Mouse (Mus musculus): ENCODE measurements around the gene Tinf2. TPM values are rescaled to one million over a fixed set of nuclear protein-coding genes. Genes with fewer than 3 reads are reported as not detected.

Tinf2 gene
- polyA plus RNA-seq (2012; ENCODE audit: insufficient read depth, insufficient read length, missing spikeins): 8.2 and 9.2 TPM in 2 replicates

GRCm38 (mm10) chr14:55681160-55682117 lies at the start of gene Tinf2:
Gene Tinf2, minus strand, starts transcription at chr14:55681820.
- H3K4me1 ChIP-seq (ENCODE audit: control insufficient read depth, insufficient read depth, insufficient read length, low read length): no peaks in the 10 kb centered on the region
- peak within 1 kb of the TSS; percentile 76 for H3K27ac ChIP-seq (replicated peaks; ENCODE audit: low read depth, low read length)
- H3K4me3 ChIP-seq (ENCODE audit: insufficient read depth, low read depth, low read length): peak within 1 kb of the TSS; percentile 81

DNA sequence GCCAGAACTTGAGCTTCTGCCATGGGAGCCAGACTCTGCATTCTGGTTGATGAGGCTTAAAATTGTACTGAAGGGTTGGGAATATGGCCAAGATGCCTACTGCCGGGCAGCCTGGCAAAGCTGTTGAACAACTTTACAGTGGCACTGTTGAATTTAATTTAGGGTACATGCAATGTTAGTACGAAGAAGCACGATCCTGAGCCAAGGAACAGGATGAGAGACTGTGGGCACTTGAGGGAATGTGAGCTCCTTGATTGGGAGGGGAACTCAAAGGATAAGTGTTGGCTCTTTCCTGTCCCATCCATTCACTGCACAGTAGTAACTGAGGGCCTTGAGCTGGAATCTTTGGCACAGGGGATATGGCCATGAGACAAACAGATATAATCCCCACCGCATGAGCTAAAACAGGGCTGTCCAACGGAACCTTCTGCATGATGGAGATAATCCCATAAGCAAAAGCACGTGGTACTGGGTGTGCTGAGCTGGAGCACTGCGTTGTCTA lies 49.0 kb upstream of the Tinf2 start:
- Histone ChIP-seq H3K27ac (replicated peaks; ENCODE audit: low read depth, low read length) (no peak overlapping the region), H3K4me3 (ENCODE audit: insufficient read depth, low read depth, low read length) (no peak overlapping the region), H3K4me1 (ENCODE audit: control insufficient read depth, insufficient read depth, insufficient read length, low read length) (no peaks in the 10 kb centered on the region)

GRCm38 (mm10) chr14:55730116-55730515 lies 48.5 kb upstream of the Tinf2 start:
- H3K27ac ChIP-seq (replicated peaks; ENCODE audit: low read depth, low read length): no peak overlapping the region
- H3K4me3 ChIP-seq (ENCODE audit: insufficient read depth, low read depth, low read length): no peak overlapping the region
- H3K4me1 ChIP-seq (ENCODE audit: control insufficient read depth, insufficient read depth, insufficient read length, low read length): no peaks in the 10 kb centered on the region

- Histone ChIP-seq H3K4me1 (ENCODE audit: control insufficient read depth, insufficient read depth, insufficient read length, low read length) (no peaks in the 10 kb centered on the region), H3K4me3 (ENCODE audit: insufficient read depth, low read depth, low read length) (no peak overlapping the region), H3K27ac (replicated peaks; ENCODE audit: low read depth, low read length) (no peak overlapping the region)
These were observed 46.5 kb upstream of the Tinf2 start for GRCm38 (mm10) chr14:55727889-55728685.

- no peak overlapping the region for H3K27ac ChIP-seq (replicated peaks; ENCODE audit: low read depth, low read length)
- no peak overlapping the region for H3K4me3 ChIP-seq (ENCODE audit: insufficient read depth, low read depth, low read length)
- H3K4me1 ChIP-seq (ENCODE audit: control insufficient read depth, insufficient read depth, insufficient read length, low read length): peaks cover 2% of the 10 kb centered on the region
These were observed 44.6 kb upstream of the Tinf2 start for GRCm38 (mm10) chr14:55726261-55726660.

- Histone ChIP-seq H3K4me3 (ENCODE audit: insufficient read depth, low read depth, low read length) (no peak overlapping the region), H3K4me1 (ENCODE audit: control insufficient read depth, insufficient read depth, insufficient read length, low read length) (peaks cover 2% of the 10 kb centered on the region), H3K27ac (replicated peaks; ENCODE audit: low read depth, low read length) (peak overlapping the region; percentile 45)
These were observed 42.8 kb upstream of the Tinf2 start for GRCm38 (mm10) chr14:55724411-55724871.

- H3K4me1 ChIP-seq (ENCODE audit: control insufficient read depth, insufficient read depth, insufficient read length, low read length): peaks cover 2% of the 10 kb centered on the region
- H3K4me3 ChIP-seq (ENCODE audit: insufficient read depth, low read depth, low read length): no peak overlapping the region
- H3K27ac ChIP-seq (replicated peaks; ENCODE audit: low read depth, low read length): no peak overlapping the region
These were observed 41.8 kb upstream of the Tinf2 start for GRCm38 (mm10) chr14:55723433-55723832.

- H3K27ac ChIP-seq (replicated peaks; ENCODE audit: low read depth, low read length): no peak overlapping the region
- peaks cover 2% of the 10 kb centered on the region for H3K4me1 ChIP-seq (ENCODE audit: control insufficient read depth, insufficient read depth, insufficient read length, low read length)
- H3K4me3 ChIP-seq (ENCODE audit: insufficient read depth, low read depth, low read length): peak overlapping the region; percentile 68; the same call in 1 of the 2 replicates
These were observed 40.9 kb upstream of the Tinf2 start for GRCm38 (mm10) chr14:55722438-55722945.

- H3K4me1 ChIP-seq (ENCODE audit: control insufficient read depth, insufficient read depth, insufficient read length, low read length): peaks cover 2% of the 10 kb centered on the region
- H3K27ac ChIP-seq (replicated peaks; ENCODE audit: low read depth, low read length): no peak within 1 kb of the TSS
- H3K4me3 ChIP-seq (ENCODE audit: insufficient read depth, low read depth, low read length): peak within 1 kb of the TSS; percentile 68
These were observed 40.2 kb upstream of the Tinf2 start, which contains the start of gene Rabggta for GRCm38 (mm10) chr14:55721700-55722437. Gene Rabggta, minus strand, starts transcription at chr14:55722263.

DNA sequence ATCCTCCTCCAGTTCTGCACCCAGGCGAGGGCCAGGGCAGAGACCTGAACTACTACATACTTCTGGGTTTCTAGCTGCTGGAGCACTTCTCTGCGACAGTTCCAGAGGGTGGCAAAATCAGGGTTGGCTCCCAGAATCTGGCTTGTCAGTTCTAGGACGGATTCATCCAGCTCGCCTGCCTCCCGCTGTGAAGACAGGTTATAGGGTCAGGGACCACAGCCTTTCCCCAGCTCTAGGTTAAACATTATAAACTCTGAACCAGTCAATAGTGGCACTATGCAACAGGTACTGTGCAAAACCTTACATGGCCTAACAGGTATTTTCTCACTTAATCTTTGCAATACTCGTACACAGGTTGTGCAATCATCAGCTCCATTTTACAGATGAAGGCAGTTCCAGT lies 39.5 kb upstream of the Tinf2 start:
- Histone ChIP-seq H3K27ac (replicated peaks; ENCODE audit: low read depth, low read length) (no peak overlapping the region), H3K4me3 (ENCODE audit: insufficient read depth, low read depth, low read length) (peak overlapping the region; percentile 68; the same call in 1 of the 2 replicates), H3K4me1 (ENCODE audit: control insufficient read depth, insufficient read depth, insufficient read length, low read length) (peaks cover 2% of the 10 kb centered on the region)

DNA sequence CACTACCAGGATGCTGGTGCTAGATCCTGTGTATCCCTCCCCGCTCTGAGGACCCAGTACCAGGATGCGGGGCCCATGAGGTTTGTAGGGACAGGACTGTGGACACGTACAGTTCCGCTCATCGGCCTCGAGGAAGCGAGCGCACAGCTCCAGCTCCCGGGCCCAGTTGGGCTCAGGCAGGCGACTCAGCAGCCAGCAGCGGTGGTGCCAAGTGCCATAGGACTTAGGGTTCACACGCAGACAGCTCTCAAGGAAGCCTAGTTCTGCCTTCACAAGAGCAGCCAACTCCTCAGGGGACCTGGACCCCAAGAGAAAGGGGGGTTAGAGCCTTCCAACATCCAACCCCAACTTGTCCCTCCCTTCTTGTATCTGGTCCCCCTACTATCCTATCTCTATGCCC lies 39.0 kb upstream of the Tinf2 start:
- peaks cover 2% of the 10 kb centered on the region for H3K4me1 ChIP-seq (ENCODE audit: control insufficient read depth, insufficient read depth, insufficient read length, low read length)
- no peak overlapping the region for H3K4me3 ChIP-seq (ENCODE audit: insufficient read depth, low read depth, low read length)
- H3K27ac ChIP-seq (replicated peaks; ENCODE audit: low read depth, low read length): no peak overlapping the region

DNA sequence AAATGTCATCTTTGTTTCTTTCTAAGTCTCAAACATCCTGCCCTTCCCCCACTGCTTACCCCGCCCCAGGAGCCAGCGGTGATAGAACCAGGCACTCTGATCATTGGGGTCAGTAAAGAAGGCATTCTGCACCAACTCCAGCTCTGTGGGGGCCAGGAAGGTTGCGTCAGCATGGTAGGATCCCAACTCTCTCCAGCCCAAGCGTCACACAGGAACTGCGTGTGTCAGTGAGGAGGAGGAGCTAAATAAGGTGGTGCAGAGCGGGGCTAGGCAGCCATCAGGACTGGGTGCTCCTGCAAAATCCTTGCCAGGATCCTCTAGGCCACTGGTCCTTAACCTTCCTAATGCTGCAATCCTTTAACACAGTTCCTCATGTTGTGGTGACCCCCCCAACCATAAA lies 38.1 kb upstream of the Tinf2 start:
- Histone ChIP-seq H3K27ac (replicated peaks; ENCODE audit: low read depth, low read length) (no peak overlapping the region), H3K4me1 (ENCODE audit: control insufficient read depth, insufficient read depth, insufficient read length, low read length) (peaks cover 2% of the 10 kb centered on the region), H3K4me3 (ENCODE audit: insufficient read depth, low read depth, low read length) (no peak overlapping the region)

DNA sequence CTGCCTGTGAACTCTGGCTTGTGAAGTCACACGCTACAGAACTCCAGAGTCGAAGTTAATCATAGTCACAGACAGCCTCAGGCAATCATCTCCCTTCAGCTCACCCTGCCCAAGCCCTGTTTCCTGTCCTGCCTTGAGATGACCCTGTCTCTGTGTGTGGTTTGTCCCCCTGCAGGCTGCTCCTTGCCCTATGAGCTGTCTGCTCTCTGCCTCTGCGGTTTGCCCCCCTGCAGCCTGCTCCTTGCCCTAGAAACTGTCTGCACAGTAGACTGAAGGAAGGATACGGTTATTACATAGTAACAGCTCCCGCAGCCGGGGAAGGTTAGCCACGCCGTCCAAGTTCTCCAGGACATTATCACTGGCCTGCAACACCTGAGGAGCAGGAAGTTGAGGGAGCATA lies 35.3 kb upstream of the Tinf2 start:
- Histone ChIP-seq H3K27ac (replicated peaks; ENCODE audit: low read depth, low read length) (no peak overlapping the region), H3K4me3 (ENCODE audit: insufficient read depth, low read depth, low read length) (no peak overlapping the region), H3K4me1 (ENCODE audit: control insufficient read depth, insufficient read depth, insufficient read length, low read length) (no peaks in the 10 kb centered on the region; the same call in 1 of the 2 replicates)

DNA sequence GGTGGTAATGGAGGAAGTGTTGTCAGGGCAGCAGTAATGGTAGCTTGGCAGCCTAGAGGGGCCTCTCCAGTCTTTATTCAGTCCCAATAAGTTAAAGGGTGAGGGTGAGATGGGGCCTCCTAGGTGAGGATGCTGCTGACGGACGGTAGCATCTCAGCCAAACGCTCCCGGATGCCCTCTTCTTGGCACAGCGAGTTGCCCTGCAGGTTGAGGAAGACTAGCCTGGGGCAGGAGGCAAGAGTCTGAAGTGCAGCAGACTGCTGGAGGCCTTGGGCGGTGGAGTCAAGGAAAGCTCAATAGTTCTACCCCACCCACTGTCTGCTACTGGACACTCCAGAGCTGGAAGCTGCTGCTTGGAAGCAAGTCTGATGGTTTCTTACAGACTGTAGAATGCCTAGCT lies 34.7 kb upstream of the Tinf2 start:
- Histone ChIP-seq H3K4me1 (ENCODE audit: control insufficient read depth, insufficient read depth, insufficient read length, low read length) (no peaks in the 10 kb centered on the region), H3K27ac (replicated peaks; ENCODE audit: low read depth, low read length) (no peak overlapping the region), H3K4me3 (ENCODE audit: insufficient read depth, low read depth, low read length) (no peak overlapping the region)

Measured in brown adipose tissue, adult 24 weeks (tissue).